Mouse (Mus musculus): ENCODE data around the gene Auts2. TPM values are rescaled to one million over a fixed set of nuclear protein-coding genes. Genes with fewer than 3 reads are reported as not detected.

The Auts2 gene
- total and polyA plus RNA-seq, 3 experiments, result 16.9 to 35.7 (median 28.1) TPM

DNA sequence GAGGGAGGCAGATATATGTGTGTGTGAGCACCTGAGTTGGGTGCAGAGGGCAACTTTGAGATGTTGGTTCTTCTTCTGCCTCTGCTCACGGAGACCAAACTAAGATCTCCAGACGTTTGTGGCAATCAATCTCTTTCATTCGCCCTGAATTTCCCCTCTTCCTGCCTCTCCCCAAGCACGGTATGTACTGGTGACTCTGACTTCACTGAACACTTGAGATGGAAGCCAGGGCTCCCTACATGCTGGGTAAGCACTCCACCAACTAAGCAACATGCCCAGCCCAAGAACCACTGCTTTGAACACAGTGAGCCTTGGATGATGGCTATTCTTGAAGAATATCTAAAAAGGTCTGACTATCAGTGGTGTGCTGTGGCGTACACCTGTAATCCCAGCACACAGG is 1032.5 kb downstream of the Auts2 start:
- no peak for DNase-seq
- H3K4me3 ChIP-seq, result no peak overlapping the region
- intact Hi-C loops (cut with DNase I), result no loop called here
- H3K27ac ChIP-seq, result no peak overlapping the region
- H3K27me3 ChIP-seq (ENCODE audit: control insufficient read depth, insufficient read depth, low read length), result no peaks in the 10 kb centered on the region
- H3K4me1 ChIP-seq (ENCODE audit: control insufficient read depth, insufficient read depth, low read length), result peaks cover 2% of the 10 kb centered on the region; the same call in 1 of the 2 replicates
- 0 out of 2 replicates have a peak, but pooled peaks cover 4% of the 10 kb centered on the region for H3K79me2 ChIP-seq (replicated peaks; ENCODE audit: control insufficient read depth, insufficient read depth, low read length)
- WGBS, result 73% methylated on average over 5 of the region's 5 CpGs
- no peaks in the 10 kb centered on the region for H3K36me3 ChIP-seq (ENCODE audit: control insufficient read depth, insufficient read depth, low read length)
- no peak for TF ChIP-seq CTCF (IDR thresholded peaks at IDR 0.05)
- no peak for TF ChIP-seq POLR2A (IDR thresholded peaks at IDR 0.05; ENCODE audit: insufficient read depth, low read depth, low read length)
- no peak for TF ChIP-seq EP300 (IDR thresholded peaks at IDR 0.05; ENCODE audit: insufficient read depth, low read depth, low read length)
- H3K9ac ChIP-seq (ENCODE audit: low read depth, low read length), result no peak overlapping the region

- H3K4me3 ChIP-seq, result no peak overlapping the region
- H3K79me2 ChIP-seq (replicated peaks; ENCODE audit: control insufficient read depth, insufficient read depth, low read length), result 0 out of 2 replicates have a peak, but pooled peaks cover 4% of the 10 kb centered on the region
- intact Hi-C loops (cut with DNase I), result no loop called here
- no peaks in the 10 kb centered on the region; the same call in 1 of the 2 replicates for H3K4me1 ChIP-seq (ENCODE audit: control insufficient read depth, insufficient read depth, low read length)
- no peak for DNase-seq
- no peak for TF ChIP-seq EP300 (IDR thresholded peaks at IDR 0.05; ENCODE audit: insufficient read depth, low read depth, low read length)
- no peak for TF ChIP-seq POLR2A (IDR thresholded peaks at IDR 0.05; ENCODE audit: insufficient read depth, low read depth, low read length)
- TF ChIP-seq CTCF (IDR thresholded peaks at IDR 0.05), result no peak
- H3K27ac ChIP-seq, result no peak overlapping the region
- WGBS, result 84% methylated on average over 4 of the region's 4 CpGs
- H3K36me3 ChIP-seq (ENCODE audit: control insufficient read depth, insufficient read depth, low read length), result no peaks in the 10 kb centered on the region
- no peak overlapping the region for H3K9ac ChIP-seq (ENCODE audit: low read depth, low read length)
- no peaks in the 10 kb centered on the region for H3K27me3 ChIP-seq (ENCODE audit: control insufficient read depth, insufficient read depth, low read length)
Observed at GRCm38 (mm10) chr5:131509315-131509714, 1033.8 kb downstream of the Auts2 start.

- Histone ChIP-seq H3K9ac (ENCODE audit: low read depth, low read length) (no peak overlapping the region), H3K4me3 (no peak overlapping the region), H3K27me3 (ENCODE audit: control insufficient read depth, insufficient read depth, low read length) (no peaks in the 10 kb centered on the region), H3K79me2 (replicated peaks; ENCODE audit: control insufficient read depth, insufficient read depth, low read length) (peaks cover 7% of the 10 kb centered on the region), H3K27ac (no peak overlapping the region), H3K36me3 (ENCODE audit: control insufficient read depth, insufficient read depth, low read length) (no peaks in the 10 kb centered on the region), H3K4me1 (ENCODE audit: control insufficient read depth, insufficient read depth, low read length) (no peaks in the 10 kb centered on the region; the same call in 1 of the 2 replicates)
- TF ChIP-seq EP300 (IDR thresholded peaks at IDR 0.05; ENCODE audit: insufficient read depth, low read depth, low read length) (no peak), CTCF (IDR thresholded peaks at IDR 0.05) (peak; percentile 40), POLR2A (IDR thresholded peaks at IDR 0.05; ENCODE audit: insufficient read depth, low read depth, low read length) (no peak)
- intact Hi-C loops (cut with DNase I), result no loop called here
- WGBS, result 92% methylated on average over 4 of the region's 4 CpGs
- no peak for DNase-seq
Observed at GRCm38 (mm10) chr5:131498865-131499264, 1044.3 kb downstream of the Auts2 start.

DNA sequence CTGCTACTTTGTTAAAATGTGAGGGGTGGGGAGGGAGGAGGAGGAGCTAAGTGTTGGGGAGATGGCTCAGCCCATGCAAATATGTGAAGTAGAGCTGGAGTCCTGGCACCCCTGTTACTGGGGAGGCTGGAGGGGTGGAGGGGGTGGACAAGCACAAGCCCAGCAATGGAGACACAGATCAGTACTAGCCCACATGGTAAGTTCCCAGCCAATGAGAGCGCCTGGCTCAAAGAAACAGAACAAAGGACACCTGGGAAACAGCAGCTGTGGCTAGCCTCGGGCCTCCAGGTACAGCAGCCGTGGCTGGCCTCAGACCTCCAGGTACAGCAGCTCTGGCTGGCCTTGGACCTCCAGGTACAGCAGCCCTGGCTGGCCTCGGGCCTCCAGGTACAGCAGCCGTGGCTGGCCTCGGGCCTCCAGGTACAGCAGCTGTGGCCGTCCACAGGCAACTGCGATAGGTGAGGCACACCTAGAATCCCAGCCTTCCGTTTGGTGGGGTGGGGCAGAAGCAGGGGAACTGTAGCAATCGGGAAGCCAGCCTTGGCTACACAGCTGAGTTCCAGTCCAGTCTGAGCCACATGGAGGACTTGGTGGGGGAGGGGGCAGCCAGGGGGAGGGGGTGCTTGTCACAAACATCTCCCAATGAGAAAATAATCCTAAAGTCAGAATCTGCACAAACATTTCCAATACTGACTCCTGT is 1046.5 kb downstream of the Auts2 start:
- H3K27ac ChIP-seq, result no peak overlapping the region
- H3K9ac ChIP-seq (ENCODE audit: low read depth, low read length), result no peak overlapping the region
- H3K4me3 ChIP-seq, result no peak overlapping the region
- WGBS, result 97% methylated on average over 10 of the region's 10 CpGs
- H3K79me2 ChIP-seq (replicated peaks; ENCODE audit: control insufficient read depth, insufficient read depth, low read length), result peaks cover 7% of the 10 kb centered on the region
- H3K4me1 ChIP-seq (ENCODE audit: control insufficient read depth, insufficient read depth, low read length), result no peaks in the 10 kb centered on the region; the same call in 1 of the 2 replicates
- no peaks in the 10 kb centered on the region for H3K27me3 ChIP-seq (ENCODE audit: control insufficient read depth, insufficient read depth, low read length)
- no peak for DNase-seq
- TF ChIP-seq EP300 (IDR thresholded peaks at IDR 0.05; ENCODE audit: insufficient read depth, low read depth, low read length) (no peak), CTCF (IDR thresholded peaks at IDR 0.05) (no peak), POLR2A (IDR thresholded peaks at IDR 0.05; ENCODE audit: insufficient read depth, low read depth, low read length) (no peak)
- intact Hi-C loops (cut with DNase I), result no loop called here
- H3K36me3 ChIP-seq (ENCODE audit: control insufficient read depth, insufficient read depth, low read length), result no peaks in the 10 kb centered on the region

GRCm38 (mm10) chr5:131494564-131494963 is 1048.6 kb downstream of the Auts2 start:
- WGBS, result 91% methylated on average over 5 of the region's 5 CpGs
- intact Hi-C loops (cut with DNase I), result no loop called here
- no peak overlapping the region for H3K27ac ChIP-seq

GRCm38 (mm10) chr5:131492535-131492934 is 1050.6 kb downstream of the Auts2 start:
- H3K27me3 ChIP-seq (ENCODE audit: control insufficient read depth, insufficient read depth, low read length), result no peaks in the 10 kb centered on the region
- TF ChIP-seq EP300 (IDR thresholded peaks at IDR 0.05; ENCODE audit: insufficient read depth, low read depth, low read length) (no peak), POLR2A (IDR thresholded peaks at IDR 0.05; ENCODE audit: insufficient read depth, low read depth, low read length) (no peak), CTCF (IDR thresholded peaks at IDR 0.05) (peak; percentile 63)
- no peaks in the 10 kb centered on the region for H3K36me3 ChIP-seq (ENCODE audit: control insufficient read depth, insufficient read depth, low read length)
- DNase-seq, result no peak
- no peak overlapping the region for H3K27ac ChIP-seq
- 84% methylated on average over 8 of the region's 8 CpGs for WGBS
- H3K4me3 ChIP-seq, result no peak overlapping the region
- intact Hi-C loops (cut with DNase I), result no loop called here
- H3K4me1 ChIP-seq (ENCODE audit: control insufficient read depth, insufficient read depth, low read length), result peaks cover 2% of the 10 kb centered on the region
- H3K9ac ChIP-seq (ENCODE audit: low read depth, low read length), result no peak overlapping the region
- peaks cover 3% of the 10 kb centered on the region for H3K79me2 ChIP-seq (replicated peaks; ENCODE audit: control insufficient read depth, insufficient read depth, low read length)

More at GRCm38 (mm10) chr5:131494564-131494963, 1048.6 kb downstream of the Auts2 start:
- peaks cover 7% of the 10 kb centered on the region for H3K79me2 ChIP-seq (replicated peaks; ENCODE audit: control insufficient read depth, insufficient read depth, low read length)
- H3K9ac ChIP-seq (ENCODE audit: low read depth, low read length), result no peak overlapping the region
- no peak for DNase-seq
- no peaks in the 10 kb centered on the region for H3K36me3 ChIP-seq (ENCODE audit: control insufficient read depth, insufficient read depth, low read length)
- H3K27me3 ChIP-seq (ENCODE audit: control insufficient read depth, insufficient read depth, low read length), result no peaks in the 10 kb centered on the region
- H3K4me3 ChIP-seq, result no peak overlapping the region
- peaks cover 2% of the 10 kb centered on the region for H3K4me1 ChIP-seq (ENCODE audit: control insufficient read depth, insufficient read depth, low read length)
- no peak for TF ChIP-seq POLR2A (IDR thresholded peaks at IDR 0.05; ENCODE audit: insufficient read depth, low read depth, low read length)
- no peak for TF ChIP-seq CTCF (IDR thresholded peaks at IDR 0.05)
- no peak for TF ChIP-seq EP300 (IDR thresholded peaks at IDR 0.05; ENCODE audit: insufficient read depth, low read depth, low read length)

Measured in heart, adult 2 months (tissue).